Mouse (Mus musculus) limb, embryonic 13.5 days (tissue): ENCODE measurements around the gene Gcsh. TPM values are rescaled to one million over a fixed set of nuclear protein-coding genes. Genes with fewer than 3 reads are reported as not detected.

Experiments used
- ATAC-seq: fragments of 200-750 bp; cut with Nextera tagmentation; 2 replicates; pipeline ENCODE4 v1.8.0; 2017; ENCODE audit warnings: low read depth, moderate number of reproducible peaks, moderate TSS enrichment; ENCODE audit not compliant: low FRiP score
- H3K27ac ChIP-seq: fragments of 300-500 bp; sonication (generic); 2 replicates; pipeline ENCODE4 v1.5.1; 2015; ENCODE audit warnings: inconsistent platforms, mild to moderate bottlenecking, moderate library complexity
- H3K27me3 ChIP-seq: fragments of 300-500 bp; sonication (generic); 2 replicates; pipeline ENCODE4 v1.6.1; 2015; ENCODE audit warnings: mild to moderate bottlenecking, inconsistent platforms
- H3K36me3 ChIP-seq: fragments of 300-500 bp; sonication (generic); 2 replicates; pipeline ENCODE4 v1.6.1; 2015; ENCODE audit warnings: inconsistent platforms, mild to moderate bottlenecking, moderate library complexity
- H3K4me1 ChIP-seq: fragments of 300-500 bp; sonication (generic); 2 replicates; pipeline ENCODE4 v1.6.1; 2015; ENCODE audit warnings: inconsistent platforms
- H3K4me2 ChIP-seq: fragments of 300-500 bp; sonication (generic); replicated peaks from 2 replicates; pipeline ENCODE4 v1.6.1; 2015; ENCODE audit warnings: inconsistent platforms, mild to moderate bottlenecking, moderate library complexity
- H3K4me3 ChIP-seq: fragments of 300-500 bp; sonication (generic); 2 replicates; pipeline ENCODE4 v1.5.1; 2015; ENCODE audit warnings: moderate library complexity, mild to moderate bottlenecking, inconsistent platforms
- H3K9ac ChIP-seq: fragments of 300-500 bp; sonication (generic); 2 replicates; pipeline ENCODE4 v1.6.1; 2015; ENCODE audit warnings: mild to moderate bottlenecking, inconsistent platforms
- H3K9me3 ChIP-seq: fragments of 300-500 bp; sonication (generic); 2 replicates; pipeline ENCODE4 v1.6.1; 2016; ENCODE audit warnings: inconsistent platforms
- WGBS: fragments of 180-500 bp; shearing (Covaris S2); methylation state at CpG from one replicate; pipeline ENCODE4 v1.1.7; 2015; 5-methylcytosine and 5-hydroxymethylcytosine counted together
- polyA plus RNA-seq: library from polyadenylated mRNA; unstranded; fragments of >200 nt; fragmentation: Nextera tagmentation; extraction: Ambion mirVana; gene quantifications from 2 replicates; pipeline ENCODE4 v1.2.1, GENCODE M21; 2015

Gene Gcsh
- polyA plus RNA-seq, 1 experiment from 2014 or later: 124 TPM

- H3K27ac ChIP-seq: no peak overlapping the region
- no peaks in the 10 kb centered on the region for H3K36me3 ChIP-seq
- no peak overlapping the region for H3K4me3 ChIP-seq
- H3K9me3 ChIP-seq: no peaks in the 10 kb centered on the region; the same call in 1 of the 2 replicates
- H3K9ac ChIP-seq: no peak overlapping the region
- no peak overlapping the region for H3K4me2 ChIP-seq
- ATAC-seq: no peak
- 59% methylated on average over 8 of the region's 8 CpGs for WGBS
- no peaks in the 10 kb centered on the region for H3K4me1 ChIP-seq
- H3K27me3 ChIP-seq: no peaks in the 10 kb centered on the region
Observed at GRCm38 (mm10) chr8:117017006-117017405, 23.7 kb upstream of the Gcsh start.

- Histone ChIP-seq H3K9me3 (no peaks in the 10 kb centered on the region; the same call in 1 of the 2 replicates), H3K9ac (no peak overlapping the region), H3K4me1 (no peaks in the 10 kb centered on the region), H3K27ac (no peak overlapping the region), H3K27me3 (no peaks in the 10 kb centered on the region), H3K4me2 (no peak overlapping the region), H3K36me3 (no peaks in the 10 kb centered on the region), H3K4me3 (no peak overlapping the region)
- no peak for ATAC-seq
- WGBS: 57% methylated on average over 4 of the region's 4 CpGs
Observed at GRCm38 (mm10) chr8:117015670-117016069, 22.3 kb upstream of the Gcsh start.

- H3K4me2 ChIP-seq: no peak overlapping the region
- WGBS: 85% methylated on average over 9 of the region's 9 CpGs
- no peaks in the 10 kb centered on the region for H3K36me3 ChIP-seq
- no peak overlapping the region for H3K9ac ChIP-seq
- H3K4me3 ChIP-seq: no peak overlapping the region
- no peaks in the 10 kb centered on the region for H3K27me3 ChIP-seq
- H3K4me1 ChIP-seq: no peaks in the 10 kb centered on the region
- H3K27ac ChIP-seq: no peak overlapping the region
- no peak for ATAC-seq
- no peaks in the 10 kb centered on the region; the same call in 1 of the 2 replicates for H3K9me3 ChIP-seq
Observed at GRCm38 (mm10) chr8:117011366-117011765, 18.0 kb upstream of the Gcsh start.

- no peaks in the 10 kb centered on the region for H3K27me3 ChIP-seq
- WGBS: 54% methylated on average over 11 of the region's 11 CpGs
- peak overlapping the region; percentile 52; the same call in 1 of the 2 replicates for H3K9ac ChIP-seq
- H3K27ac ChIP-seq: peak overlapping the region; percentile 39
- H3K4me2 ChIP-seq: peak overlapping the region; percentile 76
- peaks cover 13% of the 10 kb centered on the region for H3K4me1 ChIP-seq
- 0 out of 2 replicates have a peak, but pooled peaks cover 3% of the 10 kb centered on the region for H3K36me3 ChIP-seq
- H3K4me3 ChIP-seq: peak overlapping the region; percentile 74
- no peak for ATAC-seq
- H3K9me3 ChIP-seq: no peaks in the 10 kb centered on the region
Observed at GRCm38 (mm10) chr8:116994016-116994716, 829 bp upstream of the Gcsh start.

GRCm38 (mm10) chr8:116992176-116992971 lies 963 bp downstream of the Gcsh start:
- H3K27me3 ChIP-seq: no peaks in the 10 kb centered on the region
- 10% methylated on average over 23 of the region's 23 CpGs for WGBS
- H3K27ac ChIP-seq: no peak overlapping the region
- no peak for ATAC-seq
- peaks cover 13% of the 10 kb centered on the region for H3K4me1 ChIP-seq
- peak overlapping the region; percentile 69 for H3K9ac ChIP-seq
- no peaks in the 10 kb centered on the region for H3K9me3 ChIP-seq
- H3K4me2 ChIP-seq: peak overlapping the region; percentile 76
- H3K4me3 ChIP-seq: peak overlapping the region; percentile 74
- H3K36me3 ChIP-seq: peaks cover 14% of the 10 kb centered on the region

- Histone ChIP-seq H3K9ac (no peak overlapping the region), H3K4me1 (peaks cover 13% of the 10 kb centered on the region), H3K9me3 (no peaks in the 10 kb centered on the region), H3K4me3 (no peak overlapping the region), H3K27ac (no peak overlapping the region), H3K4me2 (0 out of 2 replicates have a peak overlapping the region, but pooled peaks have one; percentile 76), H3K27me3 (no peaks in the 10 kb centered on the region), H3K36me3 (peaks cover 25% of the 10 kb centered on the region)
- ATAC-seq: no peak
- 86% methylated on average over 8 of the region's 8 CpGs for WGBS
Observed at GRCm38 (mm10) chr8:116991241-116991640, 2.1 kb downstream of the Gcsh start.

DNA sequence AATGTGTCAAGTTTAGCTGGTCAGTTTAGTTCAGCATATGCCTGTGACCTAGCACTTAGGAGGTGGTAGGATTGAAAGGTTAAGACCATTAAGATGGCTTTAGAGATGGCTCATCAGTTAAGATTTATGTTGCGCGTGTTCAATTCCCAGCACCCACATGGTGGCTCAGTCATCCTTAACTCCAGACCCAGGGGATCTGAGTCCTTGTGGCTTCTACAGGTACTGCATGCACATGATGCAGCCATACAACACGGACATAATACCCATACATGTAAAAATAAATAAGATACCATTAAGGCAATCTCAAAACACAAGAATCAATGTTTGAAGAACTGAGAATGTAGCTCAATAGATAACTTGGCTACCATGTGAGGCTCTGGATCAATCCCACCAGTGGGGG lies 3.5 kb downstream of the Gcsh start:
- WGBS: 95% methylated on average over 3 of the region's 3 CpGs

DNA sequence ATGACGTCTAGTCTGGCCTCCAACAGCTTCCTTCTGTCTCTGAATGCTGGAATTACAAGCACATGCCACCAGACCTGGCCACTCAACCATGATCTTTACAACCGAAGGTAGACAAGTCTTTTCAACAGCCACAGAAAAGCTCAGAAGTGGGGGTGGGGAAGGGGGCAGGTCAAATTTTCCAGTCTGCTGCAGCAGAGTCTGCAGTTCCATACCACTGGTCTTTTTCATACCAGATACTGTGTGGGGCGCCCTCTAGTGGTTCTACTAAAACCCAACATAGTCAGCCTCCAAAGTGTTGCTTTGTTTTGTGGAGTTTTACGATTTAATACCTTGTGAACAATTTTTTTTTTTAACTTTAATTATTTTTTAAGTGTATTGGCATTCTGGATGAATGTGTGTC lies 13.2 kb downstream of the Gcsh start:
- no peak for ATAC-seq
- Histone ChIP-seq H3K27me3 (no peaks in the 10 kb centered on the region), H3K4me2 (no peak overlapping the region)

More for the DNA sequence above, 3.5 kb downstream of the Gcsh start:
- H3K4me2 ChIP-seq: no peak overlapping the region
- no peak overlapping the region for H3K27ac ChIP-seq
- peaks cover 13% of the 10 kb centered on the region for H3K4me1 ChIP-seq
- H3K36me3 ChIP-seq: peaks cover 36% of the 10 kb centered on the region
- H3K27me3 ChIP-seq: no peaks in the 10 kb centered on the region
- no peak overlapping the region for H3K9ac ChIP-seq
- no peak for ATAC-seq
- no peak overlapping the region for H3K4me3 ChIP-seq
- H3K9me3 ChIP-seq: no peaks in the 10 kb centered on the region

DNA sequence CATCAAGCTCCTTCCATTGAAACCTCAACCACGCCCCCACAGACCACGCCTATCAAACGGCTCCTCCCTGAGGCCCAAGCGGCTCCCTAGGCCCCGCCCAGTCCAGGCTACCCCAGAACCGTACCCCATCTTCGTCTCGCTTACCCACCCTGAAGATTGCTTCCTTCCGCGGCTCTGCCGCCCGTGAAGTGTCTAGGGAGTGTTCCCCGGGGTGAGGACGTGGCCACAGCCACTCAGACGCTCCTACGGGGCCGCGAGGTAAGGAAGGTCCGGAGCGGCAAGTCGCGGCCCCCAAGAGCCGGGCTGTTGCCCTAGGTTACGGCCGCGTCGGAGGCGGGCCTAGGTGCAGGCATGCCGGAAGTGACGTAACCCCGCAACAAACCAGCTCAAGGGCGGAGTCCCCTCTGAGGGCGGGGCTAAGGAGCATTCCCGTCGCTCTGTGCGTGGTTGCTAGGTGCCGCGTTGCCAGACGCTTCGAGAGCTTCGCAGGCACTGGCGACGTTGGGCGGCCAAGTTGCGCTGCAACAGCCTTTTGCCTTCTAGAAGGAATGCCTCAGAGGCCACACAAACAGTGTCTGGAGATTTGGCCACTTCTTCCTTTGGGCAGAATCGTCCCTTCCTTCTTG lies 14.6 kb downstream of the Gcsh start, which contains the start of gene 1700030J22Rik:
Gene 1700030J22Rik, minus strand, starts transcription at position 329 of the 626 bp plus-strand sequence.
- ATAC-seq: peak; percentile 99
- H3K27ac ChIP-seq: no peak within 1 kb of the TSS
- H3K9me3 ChIP-seq: no peaks in the 10 kb centered on the region
- H3K4me1 ChIP-seq: peaks cover 17% of the 10 kb centered on the region
- peak within 1 kb of the TSS; percentile 55 for H3K9ac ChIP-seq
- H3K4me2 ChIP-seq: peak within 1 kb of the TSS; percentile 77
- H3K27me3 ChIP-seq: no peaks in the 10 kb centered on the region
- under 1% methylated on average over 46 of the region's 46 CpGs for WGBS
- peak within 1 kb of the TSS; percentile 71 for H3K4me3 ChIP-seq
- peaks cover 18% of the 10 kb centered on the region for H3K36me3 ChIP-seq

More for the DNA sequence above, 13.2 kb downstream of the Gcsh start:
- H3K27ac ChIP-seq: no peak overlapping the region
- no peak overlapping the region for H3K4me3 ChIP-seq
- WGBS: 20% methylated on average over 4 of the region's 4 CpGs
- H3K9ac ChIP-seq: no peak overlapping the region
- peaks cover 29% of the 10 kb centered on the region for H3K36me3 ChIP-seq
- no peaks in the 10 kb centered on the region for H3K9me3 ChIP-seq
- H3K4me1 ChIP-seq: peaks cover 17% of the 10 kb centered on the region

DNA sequence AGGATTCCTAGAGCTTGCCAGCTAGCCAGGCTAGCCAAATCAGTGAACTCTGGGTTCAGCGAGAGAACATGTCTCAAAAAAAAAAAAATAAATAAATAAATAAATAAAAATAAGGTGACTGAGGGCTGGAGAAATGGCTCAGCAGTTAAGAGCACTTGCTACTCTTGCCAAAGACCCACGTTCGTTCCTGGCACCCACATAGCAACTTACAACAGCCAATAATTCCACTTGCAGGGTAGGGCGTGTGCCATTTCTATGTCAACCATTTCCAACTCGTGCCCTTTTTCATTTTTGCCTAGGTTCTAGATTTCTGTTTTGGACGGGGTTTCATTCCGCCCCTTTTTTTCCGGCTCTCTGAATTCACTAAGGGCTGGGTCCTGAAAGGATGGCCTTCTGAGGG lies 15.3 kb downstream of the Gcsh start:
- ATAC-seq: no peak; the same call in 1 of the 2 replicates
- WGBS: 36% methylated on average over 8 of the region's 8 CpGs
- Histone ChIP-seq H3K27ac (no peak overlapping the region), H3K4me2 (peak overlapping the region; percentile 77), H3K9ac (peak overlapping the region; percentile 55; the same call in 1 of the 2 replicates), H3K9me3 (no peaks in the 10 kb centered on the region), H3K36me3 (peaks cover 11% of the 10 kb centered on the region), H3K4me1 (peaks cover 17% of the 10 kb centered on the region), H3K4me3 (peak overlapping the region; percentile 71), H3K27me3 (no peaks in the 10 kb centered on the region)

- Histone ChIP-seq H3K9me3 (no peaks in the 10 kb centered on the region), H3K27ac (no peak overlapping the region), H3K27me3 (no peaks in the 10 kb centered on the region), H3K36me3 (no peaks in the 10 kb centered on the region), H3K4me3 (no peak overlapping the region), H3K4me1 (peaks cover 17% of the 10 kb centered on the region), H3K9ac (0 out of 2 replicates have a peak overlapping the region, but pooled peaks have one; percentile 4), H3K4me2 (peak overlapping the region; percentile 7; the same call in 1 of the 2 replicates)
- WGBS: 55% methylated on average over 5 of the region's 5 CpGs
- ATAC-seq: no peak
Observed at GRCm38 (mm10) chr8:116975606-116976005, 17.7 kb downstream of the Gcsh start.
